Mouse (Mus musculus) thymus, postnatal 10 days (tissue): ENCODE data around the gene Dph5.
"Not testable (repeated sequence)": the region's sequence is repeated elsewhere in the genome, so short reads cannot be mapped to it uniquely, and the experiment has no call there.

Experiments used
- DNase-seq, 2 experiments: peaks; one replicate each; pipeline ENCODE4 v3.0.0; 2021; ENCODE audit warnings: low spot score in 2 of 2

The Dph5 gene

DNA sequence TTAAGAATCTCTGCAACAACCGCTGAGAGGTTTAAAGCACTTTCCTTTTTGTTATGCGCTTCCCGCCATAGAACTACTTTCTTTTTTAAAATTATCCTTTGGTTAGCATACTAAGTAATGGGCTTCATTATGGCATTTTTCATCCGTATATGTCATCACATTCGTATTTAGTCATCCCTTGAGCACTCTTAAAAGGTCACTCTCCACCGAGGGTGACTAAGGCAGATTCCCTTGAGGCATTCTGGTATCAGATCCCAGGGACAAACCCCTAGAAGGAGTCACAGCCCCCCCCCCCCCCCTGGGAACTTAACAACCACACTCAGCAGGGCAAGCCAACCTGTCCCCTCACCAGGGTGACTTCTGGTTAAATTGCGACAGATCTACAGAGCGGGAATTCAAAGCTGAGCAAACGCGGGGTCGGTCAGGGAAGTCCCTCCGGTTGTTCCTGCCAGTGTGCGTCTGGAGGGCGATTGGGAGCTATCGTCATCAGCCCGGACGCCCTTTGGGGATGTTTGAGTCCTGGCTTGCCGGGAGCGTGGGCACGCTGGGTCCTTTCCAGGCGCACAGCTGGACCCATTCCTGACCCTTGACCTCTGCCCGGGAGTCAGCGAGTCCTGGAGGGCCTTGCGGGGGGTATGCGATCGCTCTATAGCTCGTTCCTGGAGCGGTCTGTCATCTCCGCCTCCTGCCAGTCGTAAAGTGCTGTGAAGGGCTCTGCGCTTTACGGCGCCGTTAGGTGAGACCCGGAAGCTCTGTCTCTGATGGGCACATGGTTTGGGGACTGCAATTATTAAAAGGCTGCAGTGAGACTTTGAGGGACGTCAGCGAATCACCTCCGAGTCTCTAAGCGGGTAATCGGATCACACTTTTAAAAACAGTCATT, at the start of gene Dph5:
Gene Dph5, plus strand, starts transcription at position 411 of the 883 bp plus-strand sequence.
- DNase-seq = peak; percentile 77 to 79

DNA sequence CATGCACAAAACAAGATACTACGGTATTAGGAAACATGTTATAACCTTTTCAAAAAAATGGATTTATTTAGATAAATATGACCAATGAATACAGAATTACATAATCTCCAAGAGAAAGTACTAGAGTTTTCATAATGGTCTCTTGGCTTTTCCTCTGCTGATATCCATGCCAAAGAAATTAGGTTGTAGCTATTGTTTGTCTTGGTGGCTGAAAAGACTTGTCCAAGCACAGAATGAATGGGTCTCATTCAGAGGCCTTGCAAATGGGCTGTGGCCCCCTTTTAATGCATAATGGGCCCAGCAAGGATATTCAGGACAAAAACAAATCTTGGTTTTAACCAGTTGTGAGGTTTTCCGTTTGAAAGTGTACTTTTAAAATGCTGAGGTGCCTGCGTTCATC, 43.1 kb upstream of the Dph5 start:
- DNase-seq = no peak

GRCm38 (mm10) chr3:115845032-115845618, 42.5 kb upstream of the Dph5 start:
- no peak for DNase-seq

GRCm38 (mm10) chr3:115845724-115846123, 41.9 kb upstream of the Dph5 start:
- DNase-seq = no peak

DNA sequence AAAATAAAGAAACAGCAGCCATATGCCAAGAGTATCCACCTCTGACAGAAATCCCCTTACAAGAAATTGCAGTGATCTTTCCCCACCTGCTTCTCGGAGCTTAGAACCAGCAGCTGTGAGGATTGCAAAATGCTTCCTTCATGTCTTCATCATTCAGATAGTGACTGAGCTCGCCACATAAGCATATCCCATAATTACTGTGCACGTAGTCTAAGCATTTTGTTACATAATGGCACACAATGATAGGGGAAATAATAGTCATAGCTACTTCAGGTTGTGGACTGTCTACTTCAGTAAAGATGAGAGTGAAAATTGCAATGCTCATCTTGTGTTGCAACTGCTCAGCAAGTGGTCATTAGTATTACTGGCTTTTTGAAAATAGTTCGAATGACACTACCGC, 41.5 kb upstream of the Dph5 start:
- no peak for DNase-seq

DNA sequence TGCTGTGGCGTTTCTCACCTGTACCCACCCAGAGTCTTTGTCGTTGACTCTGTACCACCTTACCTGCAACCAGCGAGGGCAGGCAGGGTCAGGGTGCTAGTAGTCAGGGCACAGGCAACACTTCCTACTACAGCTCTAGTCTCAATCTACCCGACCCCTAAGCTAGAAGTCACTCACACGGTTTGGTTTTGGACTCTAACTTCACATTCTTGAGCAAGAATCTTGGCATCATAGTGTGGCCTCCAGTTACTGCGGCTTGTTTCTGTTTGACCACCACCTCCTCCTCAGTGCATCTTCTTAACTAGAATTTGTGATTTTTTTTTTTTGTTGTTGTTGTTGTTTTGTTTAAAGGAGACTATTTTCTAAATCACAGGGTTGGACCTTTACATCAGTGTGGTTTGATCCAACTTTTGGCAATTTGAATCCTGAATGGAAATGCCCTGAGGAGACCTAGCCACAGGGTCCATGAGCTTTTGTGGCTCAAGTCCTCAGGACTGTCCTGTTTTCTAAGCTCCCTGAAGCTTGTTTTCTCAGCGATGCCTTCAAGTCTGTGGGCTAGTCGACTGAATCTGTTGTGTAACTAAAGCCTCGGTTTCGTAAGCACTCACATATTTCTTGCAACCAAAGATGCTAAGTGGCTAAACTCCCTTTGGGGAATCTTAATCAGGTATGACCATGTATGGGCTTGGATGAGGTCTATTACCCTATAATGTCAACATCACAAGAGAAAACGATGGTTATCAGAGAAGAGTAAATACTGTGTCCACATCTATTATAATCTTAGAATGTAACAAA, 38.8 kb upstream of the Dph5 start:
- DNase-seq = no peak

- no peak for DNase-seq
These were observed 36.7 kb upstream of the Dph5 start for GRCm38 (mm10) chr3:115850946-115851345.

DNA sequence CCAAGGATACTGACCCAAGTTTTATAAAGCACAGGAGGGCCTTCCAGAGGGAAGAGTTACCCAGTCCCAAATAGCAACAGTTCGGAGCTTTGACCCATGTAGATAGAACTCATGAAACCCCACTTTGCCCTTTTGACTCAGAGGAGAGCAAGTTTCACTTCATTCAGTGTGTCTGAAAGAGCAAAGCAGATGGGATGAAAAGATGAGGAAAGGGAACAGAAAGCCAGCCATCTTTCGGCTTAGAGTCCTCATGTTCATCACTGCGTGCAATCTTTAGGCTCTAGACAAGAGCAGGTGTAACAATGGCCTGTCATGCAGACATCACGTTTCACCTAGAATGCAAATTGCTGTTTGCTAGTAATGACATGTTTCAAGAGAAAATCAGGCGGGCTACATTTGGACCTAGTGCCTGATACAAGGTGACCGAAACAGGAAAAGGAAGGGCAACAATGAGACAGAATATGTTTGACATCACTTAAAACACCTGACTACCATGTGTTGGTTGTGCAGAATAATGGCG, 32.9 kb upstream of the Dph5 start:
- no peak for DNase-seq

- DNase-seq = no peak
These were observed 32.1 kb upstream of the Dph5 start for GRCm38 (mm10) chr3:115855576-115855975.

DNA sequence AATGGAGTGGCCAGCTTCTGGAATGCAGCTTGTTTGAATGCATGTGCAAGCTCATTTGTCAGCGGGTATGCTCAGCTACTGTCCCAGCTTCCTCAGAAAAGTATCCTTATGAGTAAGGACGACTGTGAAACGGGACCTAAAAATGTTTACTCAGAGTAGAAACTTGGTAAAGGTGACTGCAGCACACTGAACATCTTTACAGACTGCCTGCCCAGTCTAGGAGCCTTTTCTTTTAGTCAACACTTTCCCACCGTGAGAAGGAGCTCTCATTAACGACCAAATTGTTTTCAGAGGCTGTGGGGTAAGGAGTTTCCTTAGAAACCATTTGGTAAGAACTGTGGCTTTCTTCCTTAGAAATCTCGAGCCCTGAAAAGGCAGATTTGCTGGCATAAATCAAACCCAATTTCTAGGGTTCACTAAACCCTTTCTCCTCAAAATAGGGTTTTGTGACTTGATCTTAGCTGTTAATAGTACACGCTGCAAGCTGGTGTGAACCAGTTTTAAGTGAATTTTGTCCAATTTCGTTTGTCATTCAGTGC, 31.1 kb upstream of the Dph5 start:
- DNase-seq = no peak

- no peak for DNase-seq
These were observed 30.2 kb upstream of the Dph5 start for GRCm38 (mm10) chr3:115857436-115857835.

- no peak for DNase-seq
These were observed 28.8 kb upstream of the Dph5 start for GRCm38 (mm10) chr3:115858822-115859221.

DNA sequence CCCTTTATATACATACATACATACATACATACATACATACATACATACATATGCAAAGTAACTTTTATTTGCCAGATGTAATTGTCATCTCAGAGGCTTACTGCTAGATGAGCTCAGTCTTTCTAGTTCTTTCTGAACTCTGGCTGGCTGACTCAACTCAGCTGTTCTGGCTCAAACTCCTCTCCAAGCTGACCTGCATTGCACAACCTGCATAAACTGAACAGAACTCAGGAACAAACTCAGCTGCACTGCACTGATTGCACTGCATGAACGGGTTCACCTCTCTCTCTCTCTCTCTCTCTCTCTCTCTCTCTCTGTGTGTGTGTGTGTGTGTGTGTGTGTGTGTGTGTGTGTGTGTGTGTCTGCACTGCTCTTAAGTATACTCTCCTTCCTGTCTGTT, 26.9 kb upstream of the Dph5 start:
- not testable (repeated sequence) for DNase-seq

DNA sequence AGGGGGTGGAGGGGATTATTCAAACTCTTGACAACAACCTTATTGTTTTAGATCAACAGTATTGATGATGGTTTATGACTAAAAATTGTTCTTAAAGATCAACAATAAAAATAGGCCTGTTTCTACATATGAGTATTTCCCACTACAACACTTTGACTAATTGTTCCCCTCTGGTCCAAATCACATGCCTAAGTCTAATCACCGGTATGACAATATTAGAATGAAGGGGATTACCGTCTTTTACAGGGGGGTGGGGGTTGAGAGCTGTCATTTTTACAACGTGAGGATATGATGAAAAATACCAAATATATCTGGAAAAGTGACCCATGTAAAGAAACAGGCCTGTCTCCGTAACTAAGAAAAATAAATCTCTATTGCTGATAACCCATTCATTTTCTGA, 24.1 kb upstream of the Dph5 start:
- no peak for DNase-seq

DNA sequence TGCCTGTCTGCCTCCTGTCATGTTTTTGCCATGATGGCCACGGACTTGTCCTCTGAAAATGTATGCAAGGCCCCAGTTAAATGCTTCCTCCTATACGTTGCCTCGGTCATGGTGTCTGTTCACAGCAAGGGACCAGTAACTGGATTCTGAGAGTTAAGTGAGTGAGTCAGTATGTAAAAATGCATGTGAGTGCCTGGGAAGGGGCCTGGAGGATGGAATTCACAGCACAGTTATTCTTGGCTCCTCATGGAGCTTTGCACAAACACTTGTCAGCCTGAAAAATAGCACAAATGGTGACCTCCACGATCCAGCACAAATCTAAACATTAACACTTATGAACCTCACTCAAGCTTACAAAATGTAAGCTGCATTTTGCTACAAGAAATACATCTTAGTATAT, 20.5 kb upstream of the Dph5 start:
- no peak for DNase-seq

GRCm38 (mm10) chr3:115867901-115868300, 19.7 kb upstream of the Dph5 start:
- DNase-seq = no peak

DNA sequence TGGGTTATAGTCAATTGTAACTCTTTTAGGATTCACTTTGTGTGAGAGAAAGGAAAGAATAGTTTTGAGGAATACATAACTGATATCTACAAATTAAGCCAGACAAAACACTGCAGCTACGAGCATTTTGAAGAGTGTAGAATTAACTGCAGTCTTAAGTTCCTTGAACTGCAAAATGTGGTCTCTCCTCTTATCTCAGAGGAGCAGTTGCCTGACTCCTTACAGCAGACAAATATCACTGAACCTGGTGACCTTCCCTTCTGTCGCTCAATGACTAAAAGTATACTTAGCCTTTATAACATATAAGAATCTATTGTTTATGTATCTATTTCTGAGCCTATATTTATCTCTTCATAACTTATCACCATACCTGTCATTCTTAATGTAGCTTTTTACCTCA, 18.3 kb upstream of the Dph5 start:
- no peak for DNase-seq

DNA sequence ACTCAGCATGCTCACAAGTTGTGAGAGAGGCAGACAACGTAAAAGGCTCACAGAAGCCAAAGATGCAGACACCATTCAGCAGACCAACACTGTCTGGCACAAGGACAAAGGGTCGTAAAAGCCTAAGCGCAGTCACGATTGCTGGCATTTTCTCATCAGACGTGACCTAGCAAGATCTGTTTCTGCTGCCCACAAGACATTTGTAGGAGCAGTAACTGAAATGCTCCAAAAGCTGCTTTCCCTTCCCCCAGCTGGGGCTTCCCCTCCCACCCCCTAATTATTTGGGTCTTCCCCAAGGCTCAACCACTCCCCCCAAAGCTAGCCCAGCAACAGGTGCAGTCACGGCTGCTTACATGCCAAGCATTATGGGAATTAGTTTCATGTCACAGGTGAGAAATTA, 12.1 kb upstream of the Dph5 start:
- DNase-seq = no peak

GRCm38 (mm10) chr3:115877133-115877532, 10.5 kb upstream of the Dph5 start:
- DNase-seq = no peak

- no peak for DNase-seq
These were observed 3.6 kb upstream of the Dph5 start for GRCm38 (mm10) chr3:115884086-115884485.

DNA sequence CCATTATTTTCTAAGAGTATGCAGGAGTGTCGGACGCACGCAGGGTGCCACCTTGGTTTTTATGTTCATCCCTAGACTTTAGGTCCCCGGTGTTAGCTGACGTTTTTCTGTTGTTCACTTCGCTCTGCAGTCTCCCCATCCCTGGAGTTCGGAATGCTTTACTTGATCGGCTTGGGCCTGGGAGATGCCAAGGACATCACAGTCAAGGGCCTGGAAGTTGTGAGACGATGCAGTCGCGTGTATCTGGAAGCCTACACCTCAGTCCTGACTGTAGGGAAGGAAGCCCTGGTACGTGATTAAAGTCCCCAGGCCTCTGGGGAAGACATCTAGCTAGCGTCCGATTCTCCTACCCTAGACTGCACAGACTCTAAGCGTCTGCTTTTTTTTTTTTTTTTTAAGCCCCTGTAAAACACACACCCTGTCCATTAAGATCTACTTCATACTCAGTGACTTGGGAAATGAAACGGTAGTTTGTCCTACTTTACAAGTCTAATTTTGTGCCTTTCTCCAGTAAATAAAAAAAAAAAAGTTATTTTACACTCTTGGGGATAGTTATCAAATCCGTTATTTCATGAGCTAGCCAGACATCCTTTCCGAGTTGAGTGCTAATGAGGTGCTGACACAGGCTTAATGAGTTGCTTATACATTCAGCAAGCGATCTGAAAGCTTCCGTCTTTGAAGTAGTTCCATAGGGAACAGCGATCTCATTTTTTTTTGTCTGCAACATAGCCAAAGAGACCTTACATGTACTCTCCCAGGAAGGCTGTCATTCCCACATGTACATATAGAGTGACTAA, 871 bp downstream of the Dph5 start:
- peak; percentile 14 to 18 for DNase-seq
